Comparison of ENCODE assay signal across 25 mouse cellular contexts in the genomic region with DNA sequence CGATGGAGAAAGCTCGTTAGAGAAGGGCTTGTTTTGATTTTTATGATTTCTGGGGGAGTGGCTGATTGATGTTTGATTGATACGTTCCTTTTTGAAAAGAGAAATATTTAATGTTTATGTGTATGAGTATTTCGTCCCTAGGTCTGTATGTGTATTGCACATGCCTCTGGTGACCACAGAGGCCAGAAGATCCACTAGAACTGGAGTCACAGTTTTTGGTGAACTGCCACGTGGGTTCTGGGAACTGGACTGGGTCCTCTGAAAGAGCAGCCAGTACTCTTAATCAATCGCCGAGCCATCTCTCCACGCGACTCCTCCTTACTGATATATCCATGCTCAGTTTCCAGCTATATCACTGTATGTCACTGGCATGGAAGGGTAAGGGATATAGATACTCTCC.
DNase-seq lines count a peak whose midpoint lies in the region; ATAC-seq and TF ChIP-seq lines count a peak whose summit lies in the region.
"Had no signal": no experiment of that assay in that cellular context is flagged by ENCODE, and none has a peak within 500 bp of the region (broad histone marks: within the 10 kb centered on the region; RNA-seq: fewer than 3 reads in every experiment).

No protein-coding gene starts in this region.

- no peak for DNase-seq in gastrocnemius, adult 2 months
- no peak for DNase-seq in gastrocnemius, adult 18-20 months (ENCODE audit: low spot score)
- no peak for DNase-seq in kidney, adult 9 months
- DNase-seq in kidney, postnatal 14 days = peak; percentile 8
- DNase-seq in kidney, adult 18-20 months = no peak
- no peak for DNase-seq in testis, postnatal 14 days (ENCODE audit: low spot score)
- DNase-seq: cerebellum, adult 11 months; cerebellum, adult 2 months; cerebellum, adult 9-11 months; cerebellum, postnatal 25 days; forebrain, postnatal 0 days; gastrocnemius, postnatal 10 days; gastrocnemius, postnatal 36 days; heart, postnatal 10 days; heart, postnatal 36 days had no signal

- H3K4me1 ChIP-seq in kidney, embryonic 16.5 days (ENCODE audit: insufficient read depth, low read length) = peaks cover 23% of the 10 kb centered on the region
- H3K4me1 ChIP-seq in testis, adult 2 months (ENCODE audit: control insufficient read depth, insufficient read depth, low read length) = peaks cover 15% of the 10 kb centered on the region
- H3K4me1 ChIP-seq: embryonic facial prominence, embryonic 12.5 days; hindbrain, embryonic 10.5 days had no signal

- intact Hi-C loops in gastrocnemius, adult 2 months (cut with DNase I) = no loop called here

- H3K4me2 ChIP-seq in kidney, embryonic 16.5 days (replicated peaks; ENCODE audit: low read depth, low read length) = peak overlapping the region; percentile 45
- H3K4me2 ChIP-seq: embryonic facial prominence, embryonic 12.5 days; embryonic facial prominence, embryonic 15.5 days; heart, embryonic 12.5 days; heart, embryonic 15.5 days; hindbrain, embryonic 13.5 days had no signal

- 67% methylated on average over 9 of the region's 9 CpGs for WGBS in kidney, embryonic 16.5 days

- H3K36me3 ChIP-seq in kidney, embryonic 16.5 days (ENCODE audit: insufficient read depth, low read length) = no peaks in the 10 kb centered on the region
- no peaks in the 10 kb centered on the region for H3K36me3 ChIP-seq in testis, adult 2 months (ENCODE audit: control insufficient read depth, insufficient read depth, low read length)
- H3K36me3 ChIP-seq: embryonic facial prominence, embryonic 12.5 days; embryonic facial prominence, embryonic 15.5 days; G1E; heart, embryonic 12.5 days; heart, embryonic 15.5 days; hindbrain, embryonic 10.5 days; hindbrain, embryonic 13.5 days had no signal

- no peaks in the 10 kb centered on the region for H3K9me3 ChIP-seq in kidney, embryonic 16.5 days (ENCODE audit: low read length)
- H3K9me3 ChIP-seq: embryonic facial prominence, embryonic 12.5 days; embryonic facial prominence, embryonic 15.5 days; G1E; heart, embryonic 12.5 days; heart, embryonic 15.5 days; hindbrain, embryonic 10.5 days; hindbrain, embryonic 13.5 days had no signal

- no peaks in the 10 kb centered on the region for H3K27me3 ChIP-seq in kidney, embryonic 16.5 days (ENCODE audit: insufficient read depth, low read length)
- no peaks in the 10 kb centered on the region for H3K27me3 ChIP-seq in testis, adult 2 months (ENCODE audit: control insufficient read depth, insufficient read depth, low read length)
- H3K27me3 ChIP-seq: embryonic facial prominence, embryonic 12.5 days; embryonic facial prominence, embryonic 15.5 days; heart, embryonic 12.5 days; heart, embryonic 15.5 days; hindbrain, embryonic 13.5 days had no signal

- H3K4me3 ChIP-seq in gastrocnemius, adult 2 months = peak overlapping the region; percentile 15
- H3K4me3 ChIP-seq in kidney, embryonic 16.5 days (ENCODE audit: low read length) = peak overlapping the region; percentile 19; the same call in 1 of the 2 replicates
- peak overlapping the region; percentile 41; the same call in 1 of the 2 replicates for H3K4me3 ChIP-seq in testis, adult 2 months (ENCODE audit: control insufficient read depth, low read depth, low read length)
- H3K4me3 ChIP-seq: embryonic facial prominence, embryonic 12.5 days; embryonic facial prominence, embryonic 15.5 days; heart, embryonic 12.5 days; heart, embryonic 15.5 days; hindbrain, embryonic 10.5 days; hindbrain, embryonic 13.5 days had no signal

- TF ChIP-seq CTCF in gastrocnemius, adult 2 months (IDR thresholded peaks at IDR 0.05) = no peak
- no peak for TF ChIP-seq CTCF in testis, adult 2 months (IDR thresholded peaks at IDR 0.05; ENCODE audit: control insufficient read depth, insufficient read depth, insufficient replicate concordance, low read depth, low read length)

- no peak for TF ChIP-seq POLR2A in testis, adult 2 months (IDR thresholded peaks at IDR 0.05; ENCODE audit: control insufficient read depth, low read depth, low read length)

- no peak for ATAC-seq in kidney, embryonic 16.5 days (ENCODE audit: low FRiP score, low TSS enrichment)
- ATAC-seq: forebrain, embryonic 14.5 days had no signal

- H3K9ac ChIP-seq in kidney, embryonic 16.5 days (replicated peaks; ENCODE audit: low read length) = no peak overlapping the region
- H3K9ac ChIP-seq: embryonic facial prominence, embryonic 12.5 days; embryonic facial prominence, embryonic 15.5 days; forebrain, postnatal 0 days; heart, embryonic 12.5 days; heart, embryonic 15.5 days; hindbrain, embryonic 13.5 days had no signal

- no peak overlapping the region for H3K27ac ChIP-seq in gastrocnemius, adult 2 months
- H3K27ac ChIP-seq in kidney, embryonic 16.5 days (ENCODE audit: low read length) = 0 out of 2 replicates have a peak overlapping the region, but pooled peaks have one; percentile 53
- H3K27ac ChIP-seq in testis, adult 2 months (ENCODE audit: control insufficient read depth, insufficient read depth, low read depth, low read length) = no peak overlapping the region
- H3K27ac ChIP-seq: embryonic facial prominence, embryonic 12.5 days; embryonic facial prominence, embryonic 15.5 days; heart, embryonic 15.5 days; hindbrain, embryonic 10.5 days; hindbrain, embryonic 13.5 days had no signal
